ENCODE assay signal across 21 mouse cellular contexts in genomic region chr1:154153800-154154199, GRCm38 (mm10). TPM values are rescaled to one million over a fixed set of nuclear protein-coding genes. Genes with fewer than 3 reads are reported as not detected.
DNase-seq lines count a peak whose midpoint lies in the region; ATAC-seq and TF ChIP-seq lines count a peak whose summit lies in the region.
"Had no signal": no experiment of that assay in that cellular context is flagged by ENCODE, and none has a peak within 500 bp of the region (broad histone marks: within the 10 kb centered on the region; RNA-seq: fewer than 3 reads in every experiment).

No protein-coding gene starts in this region.

- H3K79me2 ChIP-seq in liver, adult 2 months (ENCODE audit: control insufficient read depth, insufficient read depth, low read length): no peaks in the 10 kb centered on the region

- no peak overlapping the region for H3K9ac ChIP-seq in intestine, postnatal 0 days (ENCODE audit: low read depth, low read length)
- H3K9ac ChIP-seq in intestine, embryonic 15.5 days: no peak overlapping the region
- H3K9ac ChIP-seq in liver, adult 2 months (ENCODE audit: low read depth, low read length): no peak overlapping the region
- H3K9ac ChIP-seq: embryonic facial prominence, embryonic 13.5 days; forebrain, embryonic 12.5 days; heart, embryonic 15.5 days; hindbrain, embryonic 14.5 days had no signal

- no peak for TF ChIP-seq CTCF in intestine, postnatal 0 days (IDR thresholded peaks at IDR 0.05; ENCODE audit: low read depth)
- TF ChIP-seq CTCF in liver, adult 2 months (IDR thresholded peaks at IDR 0.05; ENCODE audit: low read depth, low read length): no peak

- no peak overlapping the region for H3K4me2 ChIP-seq in intestine, postnatal 0 days (replicated peaks; ENCODE audit: low read depth)
- no peak overlapping the region for H3K4me2 ChIP-seq in intestine, embryonic 15.5 days (replicated peaks)
- H3K4me2 ChIP-seq: embryonic facial prominence, embryonic 13.5 days; forebrain, embryonic 12.5 days; heart, embryonic 15.5 days; hindbrain, embryonic 14.5 days had no signal

- H3K4me3 ChIP-seq in intestine, postnatal 0 days (ENCODE audit: low read depth, low read length): no peak overlapping the region
- no peak overlapping the region for H3K4me3 ChIP-seq in intestine, embryonic 15.5 days (replicated peaks)
- no peak overlapping the region for H3K4me3 ChIP-seq in liver, adult 2 months (ENCODE audit: insufficient read depth, low read depth, low read length)
- H3K4me3 ChIP-seq: embryonic facial prominence, embryonic 13.5 days; forebrain, embryonic 12.5 days; heart, embryonic 15.5 days; hindbrain, embryonic 10.5 days had no signal

- H3K36me3 ChIP-seq in intestine, postnatal 0 days (ENCODE audit: control insufficient read depth, insufficient read depth): no peaks in the 10 kb centered on the region
- H3K36me3 ChIP-seq in intestine, embryonic 15.5 days: no peaks in the 10 kb centered on the region
- H3K36me3 ChIP-seq in liver, adult 2 months (ENCODE audit: control insufficient read depth, insufficient read depth, low read length): no peaks in the 10 kb centered on the region
- H3K36me3 ChIP-seq: embryonic facial prominence, embryonic 13.5 days; forebrain, embryonic 12.5 days; heart, embryonic 15.5 days; hindbrain, embryonic 10.5 days had no signal

- no peaks in the 10 kb centered on the region for H3K9me3 ChIP-seq in intestine, postnatal 0 days (ENCODE audit: control insufficient read depth)
- H3K9me3 ChIP-seq in intestine, embryonic 15.5 days: no peaks in the 10 kb centered on the region
- H3K9me3 ChIP-seq: embryonic facial prominence, embryonic 13.5 days; forebrain, embryonic 12.5 days; heart, embryonic 15.5 days; hindbrain, embryonic 10.5 days had no signal

- no peak for ATAC-seq in intestine, postnatal 0 days
- no peak for ATAC-seq in intestine, embryonic 15.5 days
- ATAC-seq: forebrain, embryonic 16.5 days had no signal

- no peaks in the 10 kb centered on the region for H3K27me3 ChIP-seq in intestine, postnatal 0 days (replicated peaks; ENCODE audit: control insufficient read depth, insufficient read depth, low read length)
- H3K27me3 ChIP-seq in intestine, embryonic 15.5 days (replicated peaks): no peaks in the 10 kb centered on the region
- no peaks in the 10 kb centered on the region for H3K27me3 ChIP-seq in liver, adult 2 months (ENCODE audit: control insufficient read depth, insufficient read depth, low read length)
- H3K27me3 ChIP-seq: embryonic facial prominence, embryonic 13.5 days; forebrain, embryonic 12.5 days; heart, embryonic 15.5 days had no signal

- peak overlapping the region; percentile 41; the same call in 1 of the 2 replicates for H3K27ac ChIP-seq in intestine, postnatal 0 days (ENCODE audit: low read depth, low read length)
- H3K27ac ChIP-seq in intestine, embryonic 15.5 days: no peak overlapping the region
- H3K27ac ChIP-seq in liver, adult 2 months (replicated peaks; ENCODE audit: insufficient read depth, low read depth, low read length): no peak overlapping the region
- H3K27ac ChIP-seq: embryonic facial prominence, embryonic 13.5 days; forebrain, embryonic 12.5 days; heart, embryonic 15.5 days; hindbrain, embryonic 10.5 days; hindbrain, embryonic 14.5 days had no signal

- no peak for TF ChIP-seq POLR2A in liver, adult 2 months (IDR thresholded peaks at IDR 0.05; ENCODE audit: extremely low read depth, insufficient read depth, low read length)

- H3K4me1 ChIP-seq in intestine, postnatal 0 days (replicated peaks; ENCODE audit: control insufficient read depth, insufficient read depth, low read length): peaks cover 11% of the 10 kb centered on the region; the same call in 1 of the 2 replicates
- H3K4me1 ChIP-seq in intestine, embryonic 15.5 days (replicated peaks): peaks cover 17% of the 10 kb centered on the region
- peaks cover 13% of the 10 kb centered on the region for H3K4me1 ChIP-seq in liver, adult 2 months (ENCODE audit: control insufficient read depth, insufficient read depth, low read length)

- peak; percentile 84 for DNase-seq in kidney, adult 9 months
- DNase-seq in kidney, postnatal 4 days: no peak
- peak; percentile 46 for DNase-seq in liver, adult 2 months (ENCODE audit: extremely low read depth, low read depth, low spot score)
- no peak for DNase-seq in liver
- DNase-seq: adrenal gland, adult 2 months; adrenal gland, postnatal 25 days; cerebellum, adult 18-20 months; cerebellum, adult 9-11 months; cerebellum, postnatal 36 days; gastrocnemius, postnatal 14 days; heart, postnatal 14 days had no signal

- 58% methylated on average over 7 of the region's 7 CpGs for WGBS in intestine, postnatal 0 days
- WGBS in intestine, embryonic 15.5 days: 84% methylated on average over 7 of the region's 7 CpGs
- WGBS in liver, adult 2 months: 39% methylated on average over 7 of the region's 7 CpGs

RNA-seq across cellular contexts. Expression of gene Zfp648, which starts 47.2 kb away (rescaled TPM):
- not detected in 2 replicates for polyA plus RNA-seq in intestine, postnatal 0 days (2015; fragmentation: Nextera tagmentation; extraction: Ambion mirVana)
- not detected in 2 replicates for polyA plus RNA-seq in intestine, embryonic 15.5 days (2015; fragmentation: Nextera tagmentation; extraction: Ambion mirVana)
- not detected in 2 replicates for total RNA-seq in liver, adult 2 months (2014; rRNA removed)
- not detected in 2 replicates for polyA plus RNA-seq in liver, adult 2 months (2012; rRNA removed)
- total RNA-seq: ES-E14; granulocyte monocyte progenitor cell, adult 5-6 weeks; heart, postnatal 14 days had no signal
- polyA plus RNA-seq: forebrain, embryonic 12.5 days; hindbrain, embryonic 10.5 days had no signal

Comparison
In these comparisons a context has a peak if more than half of its experiments do, and no peak if none do; other contexts are left out.
1. DNase-seq: peak in kidney, adult 9 months (single experiment) and liver, adult 2 months (single experiment); none in kidney, postnatal 4 days (0 of 2) and liver (single experiment).